ENCODE assay signal across 24 mouse cellular contexts in genomic region chr9:35293465-35293864, GRCm38 (mm10). TPM values are rescaled to one million over a fixed set of nuclear protein-coding genes. Genes with fewer than 3 reads are reported as not detected.
DNase-seq lines count a peak whose midpoint lies in the region; ATAC-seq lines count a peak whose summit lies in the region.
"Had no signal": no experiment of that assay in that cellular context is flagged by ENCODE, and none has a peak within 500 bp of the region (broad histone marks: within the 10 kb centered on the region; RNA-seq: fewer than 3 reads in every experiment).

No protein-coding gene starts in this region.

- H3K36me3 ChIP-seq in midbrain, embryonic 11.5 days (ENCODE audit: control insufficient read depth, insufficient read depth, low read length) = no peaks in the 10 kb centered on the region
- H3K36me3 ChIP-seq: G1E; hindbrain, embryonic 13.5 days; kidney, embryonic 15.5 days; midbrain, embryonic 15.5 days; neural tube, embryonic 13.5 days had no signal

- 86% methylated on average over 5 of the region's 5 CpGs for WGBS in midbrain, embryonic 11.5 days

- H3K27ac ChIP-seq in midbrain, embryonic 11.5 days (ENCODE audit: low read depth, low read length) = no peak overlapping the region
- H3K27ac ChIP-seq: hindbrain, embryonic 13.5 days; kidney, embryonic 15.5 days; midbrain, embryonic 15.5 days; neural tube, embryonic 13.5 days had no signal

- H3K27me3 ChIP-seq in midbrain, embryonic 11.5 days (ENCODE audit: control insufficient read depth, insufficient read depth, low read length) = peaks cover 5% of the 10 kb centered on the region; the same call in 1 of the 2 replicates
- H3K27me3 ChIP-seq: CH12.LX; midbrain, embryonic 15.5 days had no signal

- peak; percentile 29 for DNase-seq in gastrocnemius, postnatal 25 days
- no peak for DNase-seq in gastrocnemius, postnatal 10 days
- peak; percentile 28 for DNase-seq in lung, postnatal 36 days
- DNase-seq in lung, postnatal 4 days = no peak
- peak; percentile 29 to 38 for DNase-seq in heart, postnatal 36 days
- DNase-seq in midbrain, embryonic 11.5 days (ENCODE audit: low spot score, missing footprints) = no peak
- DNase-seq: adrenal gland, adult 8-10 months; B cell, adult 2 months; cerebellum, adult 8-10 months; cerebellum, postnatal 36 days; kidney, adult 11 months; kidney, postnatal 36 days; layer of hippocampus, postnatal 36 days; retina, postnatal 1 day; right cerebral cortex, postnatal 25 days; thymus, postnatal 14 days had no signal

- H3K4me2 ChIP-seq in midbrain, embryonic 11.5 days = no peak overlapping the region
- H3K4me2 ChIP-seq: hindbrain, embryonic 13.5 days; kidney, embryonic 15.5 days; midbrain, embryonic 15.5 days; neural tube, embryonic 13.5 days had no signal

- no peaks in the 10 kb centered on the region; the same call in 1 of the 2 replicates for H3K4me1 ChIP-seq in midbrain, embryonic 11.5 days (ENCODE audit: control insufficient read depth, insufficient read depth, low read length)
- H3K4me1 ChIP-seq: hindbrain, embryonic 13.5 days; kidney, embryonic 15.5 days; megakaryocyte, embryonic 14.5 days; midbrain, embryonic 15.5 days; neural tube, embryonic 13.5 days had no signal

- no peaks in the 10 kb centered on the region for H3K9me3 ChIP-seq in midbrain, embryonic 11.5 days (ENCODE audit: control insufficient read depth, low read length)
- H3K9me3 ChIP-seq: G1E; hindbrain, embryonic 13.5 days; kidney, embryonic 15.5 days; midbrain, embryonic 15.5 days; neural tube, embryonic 13.5 days had no signal

- intact Hi-C loops in heart, postnatal 36 days (cut with DNase I) = loop anchor here (5.0 kb wide), 1 partner anchor 69 kb away; no protein-coding TSS in a partner anchor

- no peak for ATAC-seq in granulocyte monocyte progenitor cell, adult 5-6 weeks (replicated peaks; ENCODE audit: poor library complexity, severe bottlenecking)
- ATAC-seq in midbrain, embryonic 11.5 days (ENCODE audit: low FRiP score) = no peak
- ATAC-seq: midbrain, embryonic 15.5 days had no signal

- no peak overlapping the region for H3K4me3 ChIP-seq in midbrain, embryonic 11.5 days (ENCODE audit: low read depth, low read length)
- H3K4me3 ChIP-seq: hindbrain, embryonic 13.5 days; kidney, embryonic 15.5 days; megakaryocyte, embryonic 14.5 days; midbrain, embryonic 15.5 days; neural tube, embryonic 13.5 days had no signal

- H3K9ac ChIP-seq in midbrain, embryonic 11.5 days (ENCODE audit: low read length) = no peak overlapping the region
- H3K9ac ChIP-seq: hindbrain, embryonic 13.5 days; kidney, embryonic 15.5 days; midbrain, embryonic 15.5 days; neural tube, embryonic 13.5 days had no signal

RNA-seq across cellular contexts. Expression of gene Rpusd4, which starts 25.8 kb away (rescaled TPM):
- total RNA-seq in gastrocnemius, postnatal 25 days (2021) = 1 to 10 TPM; 6.0 to 6.4 TPM
- 1 to 10 TPM; 6.9 to 8.1 TPM for total RNA-seq in gastrocnemius, postnatal 10 days (2021)
- total RNA-seq in heart, postnatal 36 days (2021) = 10 to 100 TPM; 12.6 to 15.3 TPM
- 16.1 and 20.4 TPM in 2 replicates for total RNA-seq in granulocyte monocyte progenitor cell, adult 5-6 weeks (2014; fragmentation: Nextera tagmentation)
- 15.0 and 17.8 TPM in 2 replicates for total RNA-seq in granulocyte monocyte progenitor cell, adult 5-6 weeks (2017)
- 29.6 and 29.8 TPM in 2 replicates for polyA plus RNA-seq in midbrain, embryonic 11.5 days (2014; fragmentation: Nextera tagmentation; extraction: Ambion mirVana)

RNA-seq across cellular contexts. Expression of gene Fam118b, which starts 25.9 kb away (rescaled TPM):
- total RNA-seq in gastrocnemius, postnatal 25 days (2021) = 10 to 100 TPM; 15.9 to 21.7 TPM
- 10 to 100 TPM; 27.2 to 28.7 TPM for total RNA-seq in gastrocnemius, postnatal 10 days (2021)
- 10 to 100 TPM; 13.4 to 17.1 TPM for total RNA-seq in heart, postnatal 36 days (2021)
- total RNA-seq in granulocyte monocyte progenitor cell, adult 5-6 weeks (2014; fragmentation: Nextera tagmentation) = 24.8 and 30.9 TPM in 2 replicates
- 10.6 and 14.3 TPM in 2 replicates for total RNA-seq in granulocyte monocyte progenitor cell, adult 5-6 weeks (2017)
- 82.0 and 82.2 TPM in 2 replicates for polyA plus RNA-seq in midbrain, embryonic 11.5 days (2014; fragmentation: Nextera tagmentation; extraction: Ambion mirVana)

Comparison
In these comparisons a context has a peak if more than half of its experiments do, and no peak if none do; other contexts are left out.
1. DNase-seq: peak in gastrocnemius, postnatal 25 days (single experiment), lung, postnatal 36 days (single experiment) and heart, postnatal 36 days (2 of 2); none in gastrocnemius, postnatal 10 days (single experiment), lung, postnatal 4 days (0 of 2) and midbrain, embryonic 11.5 days (single experiment).